Mouse (Mus musculus) left cerebral cortex, adult 11 months (tissue): ENCODE measurements around the gene Zfpm1.
A peak's percentile ranks its signal among the peaks of the same experiment; 100 is the strongest.
"Not testable (repeated sequence)": the region's sequence is repeated elsewhere in the genome, so short reads cannot be mapped to it uniquely, and the experiment has no call there.

ENCODE experiments used
- DNase-seq: peaks from one replicate; pipeline ENCODE4 v3.0.0; 2022; ENCODE audit warnings: low spot score

The Zfpm1 gene

DNA sequence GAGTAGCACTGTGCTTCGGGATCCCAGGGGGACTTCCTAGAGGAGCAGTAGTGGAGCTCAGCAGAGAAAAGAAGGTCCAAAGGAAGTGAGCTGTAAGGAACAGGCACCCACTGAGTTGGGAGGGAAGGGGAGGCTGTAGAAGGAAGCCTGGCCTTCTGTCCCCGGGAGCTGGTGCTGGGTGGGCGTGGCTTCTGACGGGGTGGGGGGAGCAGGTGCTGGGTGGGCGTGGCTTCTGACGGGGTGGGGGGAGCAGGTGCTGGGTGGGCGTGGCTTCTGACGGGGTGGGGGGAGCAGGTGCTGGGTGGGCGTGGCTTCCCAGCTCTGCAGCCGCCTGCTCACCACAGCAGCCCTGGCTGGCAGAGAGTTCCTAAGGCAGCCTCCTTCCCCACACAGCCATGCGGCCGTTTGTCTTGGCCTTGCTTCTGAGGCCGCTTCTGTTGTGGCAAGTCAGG is 42.0 kb downstream of the Zfpm1 start:
- not testable (repeated sequence) for DNase-seq

DNA sequence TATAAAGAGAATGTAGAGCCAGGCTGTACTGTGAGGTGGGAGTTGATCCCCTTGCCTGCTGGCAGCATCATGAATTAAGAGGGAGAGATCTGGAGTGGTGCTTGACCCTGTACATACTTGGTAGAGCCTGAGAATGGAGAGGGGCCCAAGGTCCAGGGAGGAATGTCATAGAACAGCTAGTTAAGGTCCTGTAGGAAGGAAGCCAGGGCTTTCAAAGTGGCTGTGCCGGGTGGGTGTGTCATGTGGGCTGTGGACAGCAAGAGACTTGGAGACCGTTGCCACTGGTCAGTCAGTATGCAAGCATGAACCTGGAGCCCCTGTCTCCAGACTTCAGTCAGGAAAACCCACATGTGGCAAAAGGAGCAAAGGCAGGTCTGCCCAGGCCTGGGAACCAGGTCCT is 43.3 kb downstream of the Zfpm1 start:
- DNase-seq: no peak

DNA sequence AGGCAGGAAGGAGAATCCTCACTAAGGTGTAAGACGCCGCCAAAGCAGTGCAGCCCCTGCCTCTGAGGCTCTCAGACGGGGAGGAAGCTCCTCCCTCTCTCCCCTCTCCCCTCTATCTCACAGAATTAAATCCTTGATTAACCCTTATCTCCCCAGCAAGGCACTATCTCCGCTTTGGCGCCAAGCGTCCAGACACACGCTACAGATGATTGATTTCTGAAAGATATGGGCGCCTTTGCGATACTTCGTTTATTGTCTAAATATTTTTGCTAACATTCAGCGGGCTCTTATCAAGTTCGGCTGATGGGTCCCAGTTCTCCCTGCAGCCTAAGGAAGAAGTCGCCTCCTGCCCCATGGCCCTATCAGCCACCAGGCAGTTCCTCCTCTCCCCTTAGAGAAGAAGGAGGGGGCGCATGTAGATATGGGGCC is 44.2 kb downstream of the Zfpm1 start:
- no peak for DNase-seq

DNA sequence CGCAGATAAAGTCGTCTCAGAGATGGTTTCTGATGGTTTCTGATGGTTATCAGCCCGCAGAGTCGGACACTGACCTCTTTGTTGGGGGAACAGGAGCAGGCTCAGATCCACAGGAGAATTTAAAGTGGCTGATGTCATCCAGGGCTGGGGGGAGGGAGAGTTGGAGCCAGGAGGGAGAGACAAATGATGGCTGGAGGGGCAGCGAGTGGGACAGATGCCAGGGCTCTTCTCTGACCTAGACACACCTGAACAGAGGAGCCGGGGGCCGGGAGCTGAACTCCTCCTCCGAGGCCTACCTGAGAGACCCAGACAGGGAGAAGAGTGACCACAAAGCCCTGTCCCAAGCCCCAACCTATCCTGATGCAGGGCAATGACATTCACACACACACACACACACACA is 47.1 kb downstream of the Zfpm1 start:
- DNase-seq: no peak

DNA sequence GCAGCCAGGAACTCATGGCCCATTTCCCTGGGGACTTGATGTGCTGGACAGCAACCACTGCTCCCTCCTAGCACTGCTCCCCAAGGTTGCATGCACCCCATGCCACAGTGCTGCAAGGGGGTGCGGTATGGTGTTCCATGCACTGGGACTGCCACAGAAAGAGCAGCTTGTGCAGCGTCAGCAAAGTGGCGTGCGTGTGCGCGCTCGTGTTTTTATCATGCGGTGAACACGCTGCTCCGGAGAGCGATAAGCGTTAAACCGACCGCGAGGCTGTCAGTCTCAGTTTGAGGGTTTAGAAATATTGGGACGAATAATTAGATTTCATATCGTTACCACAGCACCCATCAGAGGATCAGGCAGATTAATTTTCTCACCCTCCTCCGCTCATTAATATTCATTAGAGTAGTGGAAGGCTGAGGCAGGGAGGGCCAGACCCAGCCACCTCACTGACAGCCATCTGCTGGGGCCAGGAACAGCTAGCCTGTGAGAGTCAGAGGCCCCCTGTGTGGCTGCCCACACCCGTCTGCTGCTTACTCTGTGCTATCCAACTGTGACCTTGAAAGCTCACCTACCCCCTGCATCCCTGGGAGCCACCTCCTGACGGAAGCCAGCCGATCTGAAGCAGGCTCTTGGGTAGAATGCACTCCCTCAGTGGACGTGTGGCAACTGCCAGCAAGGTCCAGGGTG is 47.8 kb downstream of the Zfpm1 start:
- no peak for DNase-seq

DNA sequence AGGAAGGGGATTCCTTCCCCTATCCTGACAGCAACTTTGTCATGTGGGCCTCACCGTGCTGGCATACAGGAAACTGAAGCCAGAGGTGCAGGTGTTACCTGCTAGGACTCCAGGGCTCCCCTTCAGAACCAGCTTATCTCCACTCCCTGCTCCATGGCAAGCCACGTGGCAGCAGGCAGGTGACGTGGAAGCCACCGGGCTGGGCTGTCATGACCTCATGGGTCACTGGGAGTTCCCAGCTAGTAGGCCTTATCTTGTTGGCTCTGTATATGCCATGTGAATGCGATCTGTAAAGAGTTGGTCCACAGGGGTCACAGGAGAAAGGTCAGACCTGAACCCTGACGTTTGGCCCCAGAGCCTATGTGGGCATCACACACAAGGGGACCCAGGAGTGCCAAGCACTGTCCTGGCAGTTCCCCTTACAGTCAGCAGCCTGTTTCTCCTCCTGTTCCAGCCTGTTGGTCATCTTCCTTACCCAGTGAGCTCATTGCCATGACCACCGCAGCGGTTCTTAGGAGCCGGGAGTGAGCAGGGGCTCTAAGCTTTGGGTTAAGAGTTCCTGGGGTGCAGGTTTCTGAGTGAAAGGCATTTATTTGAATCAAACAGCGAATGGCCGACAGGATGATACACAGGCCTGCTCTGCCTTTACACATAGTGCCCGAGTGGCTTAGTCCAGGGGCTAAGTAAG is 48.6 kb downstream of the Zfpm1 start:
- no peak for DNase-seq

DNA sequence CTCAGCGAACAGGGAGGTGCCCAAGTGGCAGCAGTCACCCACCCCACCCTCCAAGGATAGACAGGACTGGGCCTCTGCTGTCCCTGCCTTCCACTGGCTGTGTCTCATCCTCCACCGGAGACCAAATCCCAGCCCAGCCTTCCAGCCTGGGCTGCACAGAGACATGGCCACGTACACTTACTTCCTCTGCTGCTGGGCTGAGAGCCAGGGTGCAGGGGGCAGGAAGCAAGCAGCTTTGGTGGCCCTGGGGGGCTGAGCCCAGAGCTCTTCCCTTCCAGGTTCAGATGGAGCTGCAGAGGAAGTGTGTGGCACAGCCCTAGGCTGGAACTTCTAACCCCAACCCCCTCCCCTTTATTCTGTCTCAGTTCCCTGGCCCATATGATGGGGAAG is 49.2 kb downstream of the Zfpm1 start:
- no peak for DNase-seq

DNA sequence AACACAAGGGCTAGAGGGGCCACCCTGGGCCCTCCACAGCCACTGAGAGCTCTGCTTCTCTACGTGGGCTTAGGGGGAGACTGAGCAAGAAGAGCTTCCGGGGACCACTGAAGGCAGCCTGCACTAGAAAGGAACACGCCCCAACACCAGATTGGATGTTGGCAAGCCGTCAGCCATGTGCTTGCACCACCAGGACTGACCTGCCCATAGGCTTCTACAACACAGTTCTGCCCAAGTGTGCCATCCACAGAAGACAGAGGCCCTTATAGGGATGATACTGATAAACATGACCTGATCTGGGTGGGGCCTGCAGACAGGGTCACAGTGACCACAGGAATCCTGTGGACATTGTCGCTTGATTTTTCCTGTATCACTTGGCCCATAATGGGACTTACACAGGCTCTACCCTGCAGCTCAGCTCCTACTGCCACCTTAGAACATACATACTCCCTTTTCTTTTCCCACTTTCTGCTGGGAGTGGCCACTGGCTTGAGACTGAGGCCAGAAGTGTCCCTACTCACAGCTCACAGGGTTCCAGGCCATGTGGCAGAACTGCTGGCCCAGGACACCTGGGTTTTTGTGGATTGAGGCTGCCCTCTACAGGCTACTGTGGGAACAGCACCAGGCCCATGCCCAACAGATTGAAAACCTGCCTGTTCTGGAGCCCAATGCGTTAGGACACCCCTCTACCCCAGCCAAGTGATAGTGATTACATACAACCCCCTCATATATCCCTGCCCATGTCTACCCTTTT is 51.0 kb downstream of the Zfpm1 start:
- peak; percentile 74 for DNase-seq

DNA sequence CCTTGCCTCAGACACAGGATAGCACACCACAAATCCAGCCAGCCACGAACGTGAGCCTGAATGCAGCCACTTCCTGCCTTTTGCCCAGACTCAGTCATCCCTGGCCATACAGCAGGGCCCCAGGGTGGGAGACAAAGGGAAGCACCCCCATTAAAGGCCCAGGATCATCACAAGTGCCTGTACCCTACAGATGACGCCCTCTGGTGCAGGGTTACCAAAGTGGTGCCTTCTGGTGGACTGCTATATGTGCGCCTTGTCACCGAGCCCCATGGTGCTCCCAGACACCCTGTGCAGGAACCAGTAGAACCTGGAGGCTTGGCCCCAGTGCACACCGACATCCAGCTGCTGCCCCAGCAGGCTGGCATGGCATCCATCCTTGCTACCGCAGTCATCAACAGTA is 51.6 kb downstream of the Zfpm1 start:
- DNase-seq: no peak

DNA sequence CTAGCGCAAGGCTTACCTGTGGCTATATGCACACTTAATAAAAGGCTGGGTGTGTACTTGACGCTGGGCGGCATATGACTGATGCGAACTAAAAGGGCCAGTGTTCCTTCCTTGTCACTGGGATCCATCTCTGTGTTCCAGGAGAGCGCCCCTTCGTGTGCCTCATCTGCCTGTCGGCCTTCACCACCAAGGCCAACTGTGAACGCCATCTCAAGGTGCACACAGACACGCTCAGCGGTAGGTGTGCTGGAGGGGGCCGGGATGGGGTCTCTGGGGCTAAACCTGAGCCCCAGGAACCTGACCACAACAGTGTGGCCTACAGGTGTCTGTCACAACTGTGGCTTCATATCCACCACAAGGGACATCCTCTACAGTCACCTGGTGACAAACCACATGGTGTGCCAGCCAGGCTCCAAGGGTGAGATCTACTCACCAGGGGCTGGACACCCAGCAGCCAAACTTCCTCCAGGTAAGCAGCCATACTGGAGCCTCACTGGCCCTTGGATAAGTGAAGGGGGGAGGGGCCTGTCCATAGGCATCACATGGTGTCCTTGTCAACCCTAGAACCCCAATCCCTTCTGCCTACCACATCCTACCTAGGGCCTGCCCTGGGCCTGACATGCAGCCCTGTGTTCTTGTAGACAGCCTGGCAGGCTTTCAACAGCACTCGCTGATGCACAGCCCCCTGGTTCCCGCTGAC is 53.0 kb downstream of the Zfpm1 start:
- no peak for DNase-seq

DNA sequence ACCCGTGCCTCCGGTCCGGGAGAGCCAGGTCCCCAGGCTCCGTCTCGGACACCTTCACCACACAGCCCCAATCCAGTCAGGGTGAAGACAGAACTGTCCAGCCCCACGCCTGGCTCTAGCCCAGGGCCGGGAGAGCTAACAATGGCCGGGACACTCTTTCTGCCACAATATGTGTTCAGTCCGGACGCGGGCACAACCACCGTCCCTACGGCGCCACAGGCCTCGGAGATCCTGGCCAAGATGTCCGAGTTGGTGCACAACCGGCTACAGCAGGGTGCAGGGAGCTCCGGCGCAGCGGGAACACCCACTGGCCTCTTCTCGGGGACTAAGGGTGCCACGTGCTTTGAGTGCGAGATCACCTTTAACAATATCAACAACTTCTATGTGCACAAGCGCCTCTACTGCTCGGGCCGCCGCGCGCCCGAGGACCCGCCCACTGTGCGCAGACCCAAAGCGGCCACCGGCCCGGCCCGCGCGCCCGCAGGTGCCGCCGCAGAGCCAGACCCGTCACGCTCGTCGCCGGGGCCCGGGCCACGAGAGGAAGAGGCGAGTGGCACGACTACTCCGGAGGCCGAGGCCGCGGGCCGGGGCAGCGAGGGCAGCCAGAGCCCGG is 53.8 kb downstream of the Zfpm1 start:
- DNase-seq: no peak

DNA sequence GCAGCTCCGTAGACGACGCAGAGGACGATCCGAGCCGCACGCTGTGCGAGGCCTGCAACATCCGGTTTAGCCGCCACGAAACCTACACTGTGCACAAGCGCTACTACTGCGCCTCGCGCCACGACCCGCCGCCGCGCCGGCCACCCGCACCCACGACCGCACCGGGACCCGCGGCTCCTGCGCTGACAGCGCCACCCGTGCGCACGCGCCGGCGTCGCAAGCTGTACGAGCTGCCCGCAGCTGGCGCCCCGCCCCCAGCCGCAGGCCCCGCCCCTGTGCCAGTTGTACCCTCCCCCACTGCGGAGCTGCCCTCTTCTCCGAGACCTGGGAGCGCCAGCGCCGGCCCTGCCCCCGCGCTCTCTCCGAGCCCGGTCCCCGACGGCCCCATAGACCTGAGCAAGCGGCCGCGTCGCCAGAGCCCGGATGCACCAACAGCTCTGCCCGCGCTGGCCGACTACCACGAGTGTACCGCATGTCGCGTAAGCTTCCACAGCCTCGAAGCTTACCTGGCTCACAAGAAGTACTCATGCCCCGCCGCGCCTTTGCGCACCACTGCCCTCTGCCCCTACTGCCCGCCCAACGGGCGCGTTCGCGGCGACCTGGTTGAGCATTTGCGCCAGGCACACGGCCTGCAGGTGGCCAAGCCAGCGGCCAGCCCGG is 54.4 kb downstream of the Zfpm1 start:
- DNase-seq: no peak

DNA sequence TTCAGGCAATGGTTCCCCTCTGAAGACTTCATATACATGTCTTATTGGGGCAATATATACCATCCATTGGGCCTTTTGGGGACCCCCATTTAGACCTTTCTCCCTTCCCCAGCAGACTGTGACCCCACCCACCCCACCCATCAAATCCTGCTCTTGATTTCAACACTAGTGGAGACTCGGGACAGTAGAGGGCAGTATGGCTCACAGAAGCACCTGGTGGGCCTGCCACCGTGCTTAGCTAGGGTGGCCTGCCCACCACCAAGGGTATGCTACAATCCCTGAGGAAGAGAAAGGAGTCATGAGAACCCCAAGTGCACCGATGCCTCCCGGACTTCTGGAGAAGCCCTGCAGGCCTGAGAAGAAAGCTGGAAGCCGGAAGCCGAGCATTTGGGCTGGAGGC is 56.9 kb downstream of the Zfpm1 start:
- DNase-seq: no peak

DNA sequence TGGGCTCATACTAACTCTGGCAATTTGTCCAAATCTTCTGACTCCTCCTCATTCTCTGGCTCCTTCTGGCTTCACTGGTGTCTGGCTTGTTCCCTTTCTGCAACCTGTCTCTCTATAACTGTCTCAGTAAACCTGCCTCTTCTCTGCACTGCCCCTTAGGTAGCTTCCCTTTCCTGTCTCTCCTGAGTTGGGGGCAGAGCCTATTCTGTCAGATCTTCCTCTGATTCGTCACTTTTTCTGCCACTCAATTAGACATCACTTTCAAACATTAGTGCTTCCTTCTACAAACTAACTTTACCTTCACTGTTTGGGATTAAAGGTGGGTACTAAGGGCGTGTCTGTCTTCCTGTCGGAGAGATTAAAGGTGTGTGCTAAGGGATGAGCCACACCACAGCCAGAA is 58.8 kb downstream of the Zfpm1 start:
- DNase-seq: no peak

DNA sequence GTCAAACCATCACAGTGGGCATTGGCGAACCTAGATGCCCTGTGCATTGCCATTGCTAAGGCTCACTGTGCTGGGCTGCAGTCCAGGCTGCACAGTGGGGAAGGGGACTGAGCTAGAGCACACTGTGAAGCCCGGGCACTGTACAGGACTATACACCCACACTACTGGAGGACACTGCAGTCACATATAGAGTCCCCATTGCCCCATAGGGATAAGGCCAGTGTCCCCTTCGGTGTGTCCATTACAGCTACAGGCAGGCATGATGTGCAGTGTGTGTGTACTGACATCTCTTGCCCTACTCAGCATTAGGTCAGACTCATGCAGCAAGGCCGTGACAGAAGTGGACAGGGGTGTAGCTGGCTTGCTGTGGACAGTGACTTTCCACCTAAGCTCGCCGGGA is 59.8 kb downstream of the Zfpm1 start:
- no peak for DNase-seq

DNA sequence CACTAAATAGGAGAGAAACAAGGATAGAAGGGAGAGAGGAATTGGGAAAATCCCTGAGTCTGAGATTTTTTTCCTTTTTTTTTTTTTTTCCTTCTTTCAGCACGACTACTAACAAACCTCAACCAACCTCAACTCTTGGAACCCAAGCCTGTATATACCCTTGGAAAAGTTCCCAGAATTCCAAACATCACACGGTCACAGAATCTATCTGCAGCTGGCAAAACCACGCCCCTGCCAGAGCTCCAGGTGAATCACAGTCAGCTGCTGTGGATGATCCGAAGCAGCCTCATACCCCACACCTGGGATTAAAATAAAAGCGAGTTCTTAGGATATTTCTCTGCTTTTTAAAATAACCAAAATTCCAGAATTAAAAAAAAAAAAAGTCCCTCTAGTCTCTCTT is 60.4 kb downstream of the Zfpm1 start:
- no peak for DNase-seq

DNA sequence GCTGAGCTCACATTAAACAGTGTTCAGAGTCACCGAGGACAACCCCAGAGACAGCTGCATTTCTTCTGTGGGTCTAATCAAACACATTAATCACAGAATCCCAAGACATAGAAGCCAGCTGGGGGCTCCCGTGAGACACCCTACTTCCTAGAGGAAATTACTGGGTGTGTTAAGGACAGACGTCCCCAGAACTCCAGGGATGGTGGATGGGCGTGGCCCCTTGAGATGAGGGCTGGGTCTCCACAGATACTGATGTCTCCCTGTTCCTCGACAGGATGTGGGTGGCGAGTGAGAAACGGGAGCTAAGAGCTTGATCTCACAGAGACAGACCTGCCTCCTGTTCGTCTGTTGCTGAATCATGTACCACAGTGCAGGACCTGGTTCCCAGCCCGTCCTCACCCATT is 60.9 kb downstream of the Zfpm1 start:
- DNase-seq: no peak

DNA sequence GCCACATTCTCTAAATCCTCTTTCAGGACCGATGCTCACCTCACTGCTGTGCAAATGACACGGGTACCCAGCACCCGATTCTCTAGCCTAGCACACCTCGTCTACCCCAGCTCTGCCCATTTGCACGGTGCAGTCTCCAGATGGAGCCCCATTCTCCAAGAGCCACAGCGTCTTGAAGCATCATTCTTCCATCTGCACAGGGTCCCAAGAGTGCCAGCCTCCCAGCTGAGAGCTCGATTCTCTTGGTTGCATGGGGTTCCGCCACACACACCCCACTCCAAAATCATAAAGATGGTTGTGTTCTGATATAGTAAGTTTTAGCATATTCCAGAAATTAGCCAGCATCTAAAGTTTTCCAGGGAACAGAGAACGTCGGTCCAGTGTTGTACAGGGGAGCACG is 61.4 kb downstream of the Zfpm1 start:
- DNase-seq: no peak

DNA sequence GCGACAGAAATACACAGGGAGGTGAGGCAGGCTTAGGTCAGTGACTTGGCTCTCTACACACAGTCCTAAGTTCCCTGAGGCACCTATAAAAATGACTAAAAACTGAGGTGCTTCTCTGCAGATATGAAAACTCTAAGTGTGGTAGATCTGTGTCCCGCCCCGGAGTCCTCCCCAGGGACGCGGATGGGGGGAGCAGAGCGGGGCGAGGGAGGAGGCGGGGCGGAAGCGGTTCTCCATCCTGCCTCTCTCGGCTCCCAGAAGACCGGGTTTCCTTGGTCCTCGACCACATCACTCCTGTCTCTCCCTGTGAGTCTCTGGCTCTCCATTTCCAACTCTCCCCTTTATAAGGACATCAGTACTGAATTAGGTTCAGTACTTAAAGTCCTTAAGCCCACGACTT is 61.8 kb downstream of the Zfpm1 start:
- DNase-seq: no peak

DNA sequence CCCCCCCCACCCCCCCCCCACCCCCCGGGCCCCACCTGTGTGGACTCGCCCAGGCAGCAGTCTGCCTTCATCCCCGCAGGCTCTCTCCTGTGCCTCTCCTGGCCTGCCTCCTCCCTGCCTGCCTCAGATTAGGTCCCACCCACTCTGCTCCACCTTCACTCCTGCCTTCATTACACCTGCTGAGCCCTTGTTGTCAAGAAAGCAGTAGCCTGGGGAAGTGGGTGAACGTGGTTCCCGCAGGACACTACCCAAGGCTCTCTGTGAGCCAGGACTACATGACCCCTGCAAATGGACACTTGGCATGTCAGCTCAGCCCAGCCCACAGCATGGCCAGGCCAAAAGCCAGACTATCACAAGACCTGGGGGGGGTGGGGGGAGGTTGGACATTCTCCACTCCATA is 62.3 kb downstream of the Zfpm1 start:
- DNase-seq: no peak
